Mouse (Mus musculus) hindbrain, embryonic 15.5 days (tissue): ENCODE measurements at regions not wholly inside any gene's neighbourhood (a gene's known extent, or its start where the extent isn't known, plus 50 kb on each side); places are given as distances from the start of the nearest gene placed in this dataset.
"Not testable (repeated sequence)": the region's sequence is repeated elsewhere in the genome, so short reads cannot be mapped to it uniquely, and the experiment has no call there.

ENCODE experiments used
- ATAC-seq: fragments of 200-750 bp; cut with Nextera tagmentation; 2 replicates; pipeline ENCODE4 v1.8.0; 2017; ENCODE audit warnings: low read depth, moderate number of reproducible peaks, moderate TSS enrichment; ENCODE audit not compliant: low FRiP score
- H3K27ac ChIP-seq: fragments of 300-500 bp; sonication (generic); replicated peaks from 2 replicates; pipeline ENCODE4 v1.5.1; 2015; ENCODE audit warnings: mild to moderate bottlenecking, inconsistent platforms
- H3K27me3 ChIP-seq: fragments of 300-500 bp; sonication (generic); 2 replicates; pipeline ENCODE4 v1.6.1; 2015; ENCODE audit warnings: control low read depth, inconsistent platforms
- H3K36me3 ChIP-seq: fragments of 300-500 bp; sonication (generic); 2 replicates; pipeline ENCODE4 v1.6.1; 2015; ENCODE audit warnings: control low read depth, inconsistent platforms
- H3K4me1 ChIP-seq: fragments of 300-500 bp; sonication (generic); replicated peaks from 2 replicates; pipeline ENCODE4 v1.6.1; 2015; ENCODE audit warnings: control low read depth, inconsistent platforms
- H3K4me2 ChIP-seq: fragments of 300-500 bp; sonication (generic); 2 replicates; pipeline ENCODE4 v1.6.1; 2015; ENCODE audit warnings: moderate library complexity, mild to moderate bottlenecking, inconsistent platforms
- H3K4me3 ChIP-seq: fragments of 300-500 bp; sonication (generic); 2 replicates; pipeline ENCODE4 v1.5.1; 2015; ENCODE audit warnings: mild to moderate bottlenecking, inconsistent platforms
- H3K9ac ChIP-seq: fragments of 300-500 bp; sonication (generic); 2 replicates; pipeline ENCODE4 v1.6.1; 2015; ENCODE audit warnings: inconsistent platforms
- H3K9me3 ChIP-seq: fragments of 300-500 bp; sonication (generic); 2 replicates; pipeline ENCODE4 v1.6.1; 2016; ENCODE audit warnings: control low read depth, inconsistent platforms
- WGBS: fragments of 180-500 bp; shearing (Covaris S2); methylation state at CpG from one replicate; pipeline ENCODE4 v1.1.7; 2015; 5-methylcytosine and 5-hydroxymethylcytosine counted together

DNA sequence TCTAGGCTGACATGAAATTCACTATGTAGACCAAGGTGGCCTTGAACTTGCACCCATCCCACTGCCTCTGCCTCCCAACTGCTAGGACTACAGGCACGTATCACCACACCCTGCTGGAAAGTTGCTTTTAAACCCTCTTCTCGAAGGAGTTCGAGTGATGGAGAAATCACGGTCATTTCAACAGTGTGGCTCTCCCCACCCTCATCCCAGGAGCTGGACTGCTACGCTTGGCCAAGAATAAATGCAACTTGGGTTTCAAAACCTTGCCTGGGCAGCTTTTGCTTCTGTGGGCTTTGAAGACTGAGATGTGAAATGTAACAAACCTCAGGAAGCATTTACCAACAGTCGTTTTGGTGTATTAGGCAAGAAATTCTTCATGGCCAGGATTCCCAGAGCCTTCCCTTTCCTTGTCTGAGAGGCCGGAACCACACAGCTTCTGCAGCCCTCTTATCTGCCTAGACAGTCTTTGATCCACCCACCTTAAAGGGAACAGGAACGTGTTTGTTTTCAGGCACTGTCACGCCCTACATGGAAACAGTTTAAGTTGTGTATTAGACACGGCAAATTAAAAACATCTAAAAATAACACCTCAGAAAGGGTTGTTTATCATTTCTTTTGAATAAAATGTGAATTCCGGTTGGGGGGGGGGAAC is 103.0 kb upstream of the Map3k1 start:
- 89% methylated on average over 11 of the region's 11 CpGs for WGBS

DNA sequence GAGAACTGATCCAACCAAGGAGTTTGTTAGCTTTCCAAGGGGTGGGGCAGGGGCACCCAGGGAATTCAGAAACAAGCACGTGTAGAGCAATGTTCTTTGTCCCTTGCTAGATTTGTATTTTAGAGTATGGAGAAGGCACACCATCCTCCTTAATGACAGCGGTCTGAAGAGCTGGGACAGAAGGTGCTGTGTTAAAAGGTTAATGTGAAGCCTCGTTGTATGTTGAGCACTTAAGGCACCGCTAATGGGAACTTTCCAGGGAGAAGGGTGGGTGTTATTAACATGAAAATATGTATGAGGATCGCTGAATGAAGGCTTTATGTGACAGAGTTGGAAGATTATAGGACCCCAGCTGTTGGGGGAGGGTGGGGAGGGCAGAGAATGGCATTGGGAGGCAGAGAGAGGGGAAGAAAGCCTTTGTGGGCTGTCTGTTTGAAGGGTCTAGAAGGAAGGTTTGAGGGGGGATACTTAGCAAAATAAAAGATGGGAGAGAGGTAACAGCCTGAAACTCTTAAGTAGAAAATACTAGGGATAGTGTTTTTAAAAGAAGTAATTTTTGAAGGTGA is 105.6 kb upstream of the Map3k1 start:
- no peaks in the 10 kb centered on the region for H3K36me3 ChIP-seq
- no peak for ATAC-seq
- no peak overlapping the region for H3K4me2 ChIP-seq
- no peaks in the 10 kb centered on the region for H3K9me3 ChIP-seq
- H3K27me3 ChIP-seq: no peaks in the 10 kb centered on the region
- H3K4me3 ChIP-seq: no peak overlapping the region
- no peaks in the 10 kb centered on the region for H3K4me1 ChIP-seq
- no peak overlapping the region for H3K27ac ChIP-seq
- no peak overlapping the region for H3K9ac ChIP-seq
- WGBS: 48% methylated on average over 5 of the region's 5 CpGs

More for the DNA sequence above, 103.0 kb upstream of the Map3k1 start:
- H3K9ac ChIP-seq: no peak overlapping the region
- no peak overlapping the region for H3K27ac ChIP-seq
- H3K4me3 ChIP-seq: no peak overlapping the region
- H3K36me3 ChIP-seq: no peaks in the 10 kb centered on the region
- H3K4me1 ChIP-seq: no peaks in the 10 kb centered on the region
- H3K27me3 ChIP-seq: no peaks in the 10 kb centered on the region
- H3K9me3 ChIP-seq: no peaks in the 10 kb centered on the region
- no peak for ATAC-seq
- H3K4me2 ChIP-seq: no peak overlapping the region

DNA sequence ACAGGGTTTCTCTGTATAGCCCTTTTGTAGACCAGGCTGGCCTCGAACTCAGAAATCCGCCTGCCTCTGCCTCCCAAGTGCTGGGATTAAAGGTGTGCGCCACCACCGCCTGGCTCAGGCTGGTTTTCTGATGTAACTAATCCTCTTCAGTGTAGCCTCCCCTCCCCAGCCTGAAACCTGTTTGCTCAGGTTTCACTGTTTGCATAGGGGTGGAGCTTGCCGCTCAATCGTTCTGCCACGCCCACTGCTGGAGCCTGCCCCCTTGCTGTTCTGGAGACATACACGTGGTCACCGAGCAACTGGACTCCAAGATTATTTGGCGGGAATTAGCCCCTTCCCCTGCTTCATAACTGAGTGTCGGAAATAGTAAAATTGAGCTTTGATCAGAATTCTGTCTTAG is 110.6 kb upstream of the Map3k1 start:
- H3K4me2 ChIP-seq, H3K9ac ChIP-seq, H3K9me3 ChIP-seq, H3K4me3 ChIP-seq, H3K4me1 ChIP-seq, H3K36me3 ChIP-seq, ATAC-seq, H3K27ac ChIP-seq, H3K27me3 ChIP-seq: not testable (repeated sequence)
- 79% methylated on average over 11 of the region's 11 CpGs for WGBS

DNA sequence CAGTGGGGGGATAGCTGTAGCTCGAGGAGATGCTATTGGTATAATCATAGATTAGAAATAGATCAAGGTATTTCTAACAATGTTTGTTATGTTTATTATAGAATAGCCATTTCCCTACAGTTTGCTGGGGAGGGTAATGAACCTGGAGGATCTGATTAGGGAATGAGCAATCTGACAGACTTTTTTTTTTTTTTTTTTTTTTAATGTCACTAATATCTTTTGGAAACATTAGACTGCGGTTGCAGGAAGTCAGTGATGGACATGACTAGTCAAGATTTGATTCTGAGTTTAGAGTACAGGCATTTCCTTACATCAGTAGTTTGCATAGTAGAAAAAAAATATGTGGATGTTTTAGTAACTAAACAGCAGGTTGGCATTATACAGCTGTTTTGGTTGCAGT is 111.7 kb upstream of the Map3k1 start:
- Histone ChIP-seq H3K27ac (no peak overlapping the region), H3K9me3 (no peaks in the 10 kb centered on the region), H3K36me3 (no peaks in the 10 kb centered on the region), H3K4me1 (no peaks in the 10 kb centered on the region), H3K4me3 (no peak overlapping the region), H3K4me2 (no peak overlapping the region), H3K9ac (no peak overlapping the region), H3K27me3 (no peaks in the 10 kb centered on the region)
- 87% methylated on average over 2 of the region's 2 CpGs for WGBS
- ATAC-seq: no peak

DNA sequence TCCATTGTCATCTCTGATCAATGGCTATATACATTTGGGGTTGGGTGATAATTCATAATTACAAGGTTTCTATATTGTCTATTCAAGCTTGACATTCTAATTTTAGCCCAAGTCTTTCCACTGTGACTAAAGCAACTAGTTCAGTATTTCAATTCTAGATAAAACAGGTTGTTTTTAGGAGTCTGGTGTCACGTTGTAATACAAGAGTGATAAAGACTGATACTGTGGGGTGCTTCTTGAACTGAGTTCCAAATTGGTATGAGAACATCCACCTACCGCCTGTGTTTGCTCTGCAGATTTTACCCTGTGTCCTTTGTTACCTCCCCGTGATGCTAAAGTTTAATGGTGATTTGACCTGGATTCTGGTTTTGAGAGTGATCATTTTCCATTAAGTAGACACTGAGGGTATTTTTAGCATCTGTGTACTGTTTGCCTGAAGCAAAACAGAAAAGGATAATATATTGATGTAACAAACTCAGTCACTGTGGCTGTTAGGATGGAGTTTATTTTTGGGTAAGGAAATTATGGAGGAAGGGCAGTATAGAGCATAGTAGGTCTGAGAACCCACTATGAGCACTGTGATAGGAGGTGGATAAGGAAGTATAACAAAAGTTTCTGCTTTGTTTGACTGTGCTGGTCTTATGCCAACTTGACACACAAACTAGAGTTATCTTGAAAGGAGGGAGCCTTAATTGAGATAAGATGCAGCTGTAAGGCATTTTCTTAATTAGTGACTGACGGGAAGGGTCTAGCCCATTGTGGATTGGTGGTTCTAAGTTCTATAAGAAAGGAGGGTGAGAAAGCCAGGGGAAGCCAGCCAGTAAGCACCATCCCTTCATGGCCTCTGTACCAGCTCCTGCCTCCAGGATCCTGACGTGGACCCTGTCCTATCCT is 112.6 kb upstream of the Map3k1 start:
- 92% methylated on average over 5 of the region's 5 CpGs for WGBS
- Histone ChIP-seq H3K4me2 (no peak overlapping the region), H3K9ac (no peak overlapping the region), H3K4me1 (no peaks in the 10 kb centered on the region), H3K4me3 (no peak overlapping the region), H3K36me3 (no peaks in the 10 kb centered on the region), H3K9me3 (no peaks in the 10 kb centered on the region), H3K27ac (no peak overlapping the region), H3K27me3 (no peaks in the 10 kb centered on the region)
- ATAC-seq: no peak

DNA sequence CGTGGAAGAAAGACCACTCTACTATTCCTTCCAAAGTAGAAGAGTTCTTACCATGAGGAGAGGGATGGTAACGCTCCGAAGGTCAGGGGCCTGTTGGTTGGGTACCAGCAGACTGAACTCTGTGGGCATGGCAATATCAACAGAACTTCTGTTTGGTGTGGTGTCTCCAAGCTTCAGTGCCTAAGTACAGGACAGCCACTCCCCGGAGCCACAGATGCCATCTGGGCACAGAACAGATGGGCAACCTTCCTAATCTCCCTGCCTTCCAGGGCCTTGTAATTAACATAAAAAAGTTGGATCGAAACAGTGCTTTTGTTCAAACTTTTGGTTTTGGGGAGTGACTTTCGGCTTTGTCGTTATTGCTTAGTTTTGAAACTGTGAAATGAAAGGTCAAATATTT is 116.6 kb upstream of the Map3k1 start:
- H3K4me1 ChIP-seq: peaks cover 11% of the 10 kb centered on the region
- no peak overlapping the region for H3K4me3 ChIP-seq
- no peaks in the 10 kb centered on the region for H3K27me3 ChIP-seq
- no peak overlapping the region for H3K27ac ChIP-seq
- no peaks in the 10 kb centered on the region for H3K9me3 ChIP-seq
- no peaks in the 10 kb centered on the region for H3K36me3 ChIP-seq
- WGBS: 82% methylated on average over 7 of the region's 7 CpGs
- ATAC-seq: no peak
- H3K4me2 ChIP-seq: no peak overlapping the region
- H3K9ac ChIP-seq: no peak overlapping the region

DNA sequence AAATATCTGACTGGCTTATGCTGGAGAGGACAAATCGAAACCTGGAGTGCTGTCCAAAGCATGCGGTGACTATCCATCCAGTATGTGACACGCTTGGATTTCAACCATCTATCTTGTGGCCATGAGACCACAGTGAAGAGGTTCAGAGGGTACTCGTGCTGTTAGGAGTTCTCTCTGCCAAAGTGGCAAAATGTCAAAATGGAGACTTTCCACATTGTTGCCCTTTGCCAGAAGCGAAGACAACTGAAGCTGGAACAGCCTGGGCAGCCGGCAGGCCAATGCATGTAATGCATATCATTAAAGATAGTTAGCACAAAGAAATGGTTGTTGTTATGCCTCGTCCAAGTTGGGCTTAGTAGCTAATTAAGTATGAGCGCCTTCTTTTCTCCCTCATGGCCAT is 118.0 kb upstream of the Map3k1 start:
- Histone ChIP-seq H3K9ac (no peak overlapping the region), H3K27me3 (no peaks in the 10 kb centered on the region), H3K9me3 (no peaks in the 10 kb centered on the region), H3K4me2 (no peak overlapping the region), H3K36me3 (no peaks in the 10 kb centered on the region), H3K27ac (peak overlapping the region; percentile 57; the same call in 1 of the 2 replicates), H3K4me3 (no peak overlapping the region), H3K4me1 (peaks cover 11% of the 10 kb centered on the region)
- 67% methylated on average over 8 of the region's 8 CpGs for WGBS
- peak; percentile 73 for ATAC-seq

DNA sequence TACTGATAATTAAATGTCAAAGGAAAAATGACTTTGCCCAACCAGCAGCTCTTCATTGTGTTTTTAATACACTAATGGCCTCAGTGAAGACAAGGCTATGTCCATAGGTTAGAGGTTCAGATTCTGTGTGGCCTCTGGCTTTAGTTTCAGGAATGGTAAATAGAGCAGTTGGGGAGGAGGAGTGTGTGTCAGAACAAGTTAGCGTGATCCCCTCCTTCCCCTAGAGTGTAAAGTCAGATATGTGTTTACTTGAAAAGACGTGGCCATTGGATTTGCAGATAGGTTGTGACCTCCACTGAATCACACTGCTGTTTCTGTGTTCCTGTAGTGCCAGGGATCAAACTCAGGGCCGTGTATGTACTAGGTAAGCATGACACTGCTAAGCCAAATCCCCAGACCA is 118.7 kb upstream of the Map3k1 start:
- Histone ChIP-seq H3K27me3 (no peaks in the 10 kb centered on the region), H3K4me3 (no peak overlapping the region), H3K9me3 (no peaks in the 10 kb centered on the region), H3K4me2 (no peak overlapping the region), H3K4me1 (peaks cover 11% of the 10 kb centered on the region), H3K36me3 (no peaks in the 10 kb centered on the region), H3K27ac (0 out of 2 replicates have a peak overlapping the region, but pooled peaks have one; percentile 34), H3K9ac (no peak overlapping the region)
- WGBS: 79% methylated on average over 3 of the region's 3 CpGs
- ATAC-seq: no peak

DNA sequence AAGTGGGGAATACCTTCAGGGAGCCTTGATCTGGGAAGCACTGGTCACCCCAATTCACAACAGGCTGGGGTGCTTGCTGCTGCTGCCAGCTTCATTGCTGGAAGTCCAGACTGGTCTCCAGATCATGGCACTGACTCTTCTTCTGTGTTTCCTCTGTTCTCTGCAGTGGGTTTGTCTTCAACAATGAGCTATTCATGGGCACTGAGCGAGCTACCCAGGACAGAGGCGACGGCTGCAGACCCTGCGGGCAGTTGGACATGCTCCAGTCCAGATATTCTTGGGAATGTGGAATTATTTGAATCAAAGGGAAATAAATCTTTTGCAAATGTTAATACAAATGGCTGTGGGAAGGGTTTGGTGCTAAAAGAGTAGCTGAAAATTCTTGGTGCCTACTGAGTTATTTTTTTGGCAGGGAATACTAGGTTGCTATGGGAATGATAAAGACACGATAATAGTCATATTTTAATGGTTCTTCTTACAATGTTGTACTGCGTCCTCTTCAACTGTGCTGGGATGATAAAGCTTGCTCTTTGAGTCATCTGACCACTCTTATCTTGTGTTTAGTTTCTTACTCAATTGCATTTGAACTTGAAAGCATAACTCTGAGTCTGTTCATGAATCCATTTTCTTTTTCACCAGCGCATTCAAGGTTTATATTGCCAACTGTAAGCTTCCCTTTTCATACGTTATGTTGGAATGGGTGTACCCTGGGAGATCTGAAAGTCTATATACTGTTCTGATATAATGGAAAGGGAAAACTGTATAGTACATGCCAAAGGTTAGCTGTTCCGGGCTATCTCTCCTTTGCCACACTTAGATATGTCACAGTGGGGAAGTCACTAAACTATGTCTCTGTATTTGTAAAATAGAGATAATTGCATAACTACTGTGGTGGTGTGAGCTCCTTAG is 120.1 kb upstream of the Map3k1 start:
- Histone ChIP-seq H3K9me3 (no peaks in the 10 kb centered on the region), H3K9ac (no peak overlapping the region), H3K27me3 (no peaks in the 10 kb centered on the region), H3K4me3 (no peak overlapping the region), H3K36me3 (no peaks in the 10 kb centered on the region), H3K4me1 (peaks cover 11% of the 10 kb centered on the region), H3K27ac (no peak overlapping the region), H3K4me2 (no peak overlapping the region)
- ATAC-seq: no peak
- 76% methylated on average over 9 of the region's 9 CpGs for WGBS

DNA sequence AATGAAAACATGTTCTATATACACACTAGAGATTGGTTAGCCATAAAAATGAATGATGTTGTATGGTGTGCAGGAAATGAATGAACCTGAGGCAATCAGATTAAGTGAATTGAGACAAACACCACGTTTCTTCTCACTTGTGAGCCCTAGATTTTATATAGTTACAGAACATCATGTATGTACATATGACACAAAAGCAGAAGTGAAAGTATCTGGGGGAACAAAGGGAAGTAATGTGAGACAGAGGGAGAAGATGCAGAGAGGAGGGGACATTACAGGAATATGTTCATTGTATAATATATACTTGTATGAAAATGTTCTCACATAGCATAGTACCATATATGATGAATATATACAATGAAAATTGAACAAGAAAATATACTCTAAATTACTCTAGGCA is 121.1 kb upstream of the Map3k1 start:
- peaks cover 11% of the 10 kb centered on the region for H3K4me1 ChIP-seq
- no peak overlapping the region for H3K4me3 ChIP-seq
- ATAC-seq: no peak
- H3K9ac ChIP-seq: no peak overlapping the region
- no peaks in the 10 kb centered on the region for H3K27me3 ChIP-seq
- H3K27ac ChIP-seq: no peak overlapping the region
- no peaks in the 10 kb centered on the region for H3K9me3 ChIP-seq
- no peaks in the 10 kb centered on the region for H3K36me3 ChIP-seq
- H3K4me2 ChIP-seq: no peak overlapping the region
- WGBS: 83% methylated on average over 1 of the region's 1 CpGs

DNA sequence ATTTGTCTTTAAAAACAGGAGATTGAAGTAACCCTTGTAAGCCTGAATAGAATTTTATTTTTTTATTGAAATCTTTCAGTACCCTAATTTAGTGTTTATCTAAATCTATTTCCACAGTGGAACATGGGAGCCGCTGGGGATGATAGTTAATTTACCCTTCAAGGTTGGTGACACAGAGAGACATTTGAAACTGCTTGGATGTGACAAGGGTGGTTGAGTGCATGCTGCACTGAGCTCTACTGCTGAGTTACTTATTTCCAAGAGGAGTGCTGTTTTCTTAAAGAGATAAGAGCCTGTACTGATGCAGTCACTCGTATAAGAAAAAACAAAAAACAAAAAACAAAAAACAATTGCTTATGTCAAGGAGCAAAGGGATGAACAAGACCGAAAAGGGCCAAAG is 123.7 kb upstream of the Map3k1 start:
- H3K4me2 ChIP-seq: no peak overlapping the region
- H3K36me3 ChIP-seq: no peaks in the 10 kb centered on the region
- H3K4me1 ChIP-seq: peaks cover 14% of the 10 kb centered on the region
- WGBS: 92% methylated on average over 3 of the region's 3 CpGs
- H3K9ac ChIP-seq: no peak overlapping the region
- no peak overlapping the region for H3K4me3 ChIP-seq
- H3K27me3 ChIP-seq: no peaks in the 10 kb centered on the region
- H3K27ac ChIP-seq: no peak overlapping the region
- no peak for ATAC-seq
- no peaks in the 10 kb centered on the region for H3K9me3 ChIP-seq
